Mouse (Mus musculus): Measurements from ENCODE around the gene Frg2f1. TPM values are rescaled to one million over a fixed set of nuclear protein-coding genes. Genes with fewer than 3 reads are reported as not detected.

The Frg2f1 gene
- polyA plus RNA-seq, 1 experiment from 2014 or later: 10.4 TPM

GRCm38 (mm10) chr4:119523575-119523974, 15.8 kb downstream of the Frg2f1 start:
- Histone ChIP-seq H3K27me3 (ENCODE audit: control insufficient read depth, insufficient read depth, low read length) (no peaks in the 10 kb centered on the region), H3K4me3 (ENCODE audit: low read depth, low read length) (no peak overlapping the region), H3K36me3 (ENCODE audit: control insufficient read depth, insufficient read depth, low read length) (no peaks in the 10 kb centered on the region), H3K9me3 (ENCODE audit: control insufficient read depth, low read length) (no peaks in the 10 kb centered on the region), H3K27ac (ENCODE audit: low read depth, low read length) (peak overlapping the region; percentile 10; the same call in 1 of the 2 replicates), H3K4me2 (ENCODE audit: low read depth, low read length) (no peak overlapping the region), H3K9ac (replicated peaks; ENCODE audit: low read depth, low read length) (no peak overlapping the region), H3K4me1 (ENCODE audit: control insufficient read depth, insufficient read depth, low read length) (0 out of 2 replicates have a peak, but pooled peaks cover 5% of the 10 kb centered on the region)
- 57% methylated on average over 4 of the region's 4 CpGs for WGBS
- no peak; the same call in 1 of the 2 replicates for ATAC-seq (ENCODE audit: low read depth)

GRCm38 (mm10) chr4:119512731-119513141, 26.6 kb downstream of the Frg2f1 start:
- H3K4me2 ChIP-seq (ENCODE audit: low read depth, low read length): no peak overlapping the region
- no peaks in the 10 kb centered on the region for H3K9me3 ChIP-seq (ENCODE audit: control insufficient read depth, low read length)
- 73% methylated on average over 3 of the region's 3 CpGs for WGBS
- no peaks in the 10 kb centered on the region for H3K27me3 ChIP-seq (ENCODE audit: control insufficient read depth, insufficient read depth, low read length)
- no peaks in the 10 kb centered on the region for H3K36me3 ChIP-seq (ENCODE audit: control insufficient read depth, insufficient read depth, low read length)
- H3K9ac ChIP-seq (replicated peaks; ENCODE audit: low read depth, low read length): no peak overlapping the region
- H3K4me1 ChIP-seq (ENCODE audit: control insufficient read depth, insufficient read depth, low read length): no peaks in the 10 kb centered on the region
- no peak for ATAC-seq (ENCODE audit: low read depth)
- H3K27ac ChIP-seq (ENCODE audit: low read depth, low read length): no peak overlapping the region
- no peak overlapping the region for H3K4me3 ChIP-seq (ENCODE audit: low read depth, low read length)

GRCm38 (mm10) chr4:119511591-119511990, 27.7 kb downstream of the Frg2f1 start:
- Histone ChIP-seq H3K4me2 (ENCODE audit: low read depth, low read length) (no peak overlapping the region), H3K9ac (replicated peaks; ENCODE audit: low read depth, low read length) (no peak overlapping the region), H3K4me1 (ENCODE audit: control insufficient read depth, insufficient read depth, low read length) (no peaks in the 10 kb centered on the region), H3K4me3 (ENCODE audit: low read depth, low read length) (no peak overlapping the region), H3K27ac (ENCODE audit: low read depth, low read length) (no peak overlapping the region), H3K27me3 (ENCODE audit: control insufficient read depth, insufficient read depth, low read length) (no peaks in the 10 kb centered on the region), H3K36me3 (ENCODE audit: control insufficient read depth, insufficient read depth, low read length) (no peaks in the 10 kb centered on the region), H3K9me3 (ENCODE audit: control insufficient read depth, low read length) (no peaks in the 10 kb centered on the region)
- no peak for ATAC-seq (ENCODE audit: low read depth)
- 69% methylated on average over 2 of the region's 2 CpGs for WGBS

- H3K9ac ChIP-seq (replicated peaks; ENCODE audit: low read depth, low read length): no peak overlapping the region
- no peaks in the 10 kb centered on the region for H3K36me3 ChIP-seq (ENCODE audit: control insufficient read depth, insufficient read depth, low read length)
- no peaks in the 10 kb centered on the region for H3K9me3 ChIP-seq (ENCODE audit: control insufficient read depth, low read length)
- no peaks in the 10 kb centered on the region for H3K27me3 ChIP-seq (ENCODE audit: control insufficient read depth, insufficient read depth, low read length)
- WGBS: 49% methylated on average over 5 of the region's 5 CpGs
- no peak overlapping the region for H3K27ac ChIP-seq (ENCODE audit: low read depth, low read length)
- no peaks in the 10 kb centered on the region for H3K4me1 ChIP-seq (ENCODE audit: control insufficient read depth, insufficient read depth, low read length)
- ATAC-seq (ENCODE audit: low read depth): no peak
- no peak overlapping the region for H3K4me3 ChIP-seq (ENCODE audit: low read depth, low read length)
- H3K4me2 ChIP-seq (ENCODE audit: low read depth, low read length): no peak overlapping the region
Measured at GRCm38 (mm10) chr4:119498319-119498848, 40.9 kb downstream of the Frg2f1 start.

GRCm38 (mm10) chr4:119492933-119493327, 46.4 kb downstream of the Frg2f1 start:
- WGBS: 30% methylated on average over 10 of the region's 10 CpGs
- Histone ChIP-seq H3K4me1 (ENCODE audit: control insufficient read depth, insufficient read depth, low read length) (peaks cover 5% of the 10 kb centered on the region; the same call in 1 of the 2 replicates), H3K27me3 (ENCODE audit: control insufficient read depth, insufficient read depth, low read length) (no peaks in the 10 kb centered on the region), H3K4me3 (ENCODE audit: low read depth, low read length) (peak overlapping the region; percentile 60), H3K9me3 (ENCODE audit: control insufficient read depth, low read length) (no peaks in the 10 kb centered on the region), H3K36me3 (ENCODE audit: control insufficient read depth, insufficient read depth, low read length) (no peaks in the 10 kb centered on the region), H3K27ac (ENCODE audit: low read depth, low read length) (peak overlapping the region; percentile 80), H3K4me2 (ENCODE audit: low read depth, low read length) (peak overlapping the region; percentile 54), H3K9ac (replicated peaks; ENCODE audit: low read depth, low read length) (peak overlapping the region; percentile 73)
- peak; percentile 52; the same call in 1 of the 2 replicates for ATAC-seq (ENCODE audit: low read depth)

GRCm38 (mm10) chr4:119492291-119492932, 46.9 kb downstream of the Frg2f1 start, which contains the start of gene Rimkla:
Gene Rimkla (minus strand): TSS chr4:119492628.
- peak within 1 kb of the TSS; percentile 80 for H3K27ac ChIP-seq (ENCODE audit: low read depth, low read length)
- WGBS: under 1% methylated on average over 58 of the region's 77 CpGs

GRCm38 (mm10) chr4:119490806-119491205, 48.5 kb downstream of the Frg2f1 start:
- no peak for ATAC-seq (ENCODE audit: low read depth)
- no peaks in the 10 kb centered on the region for H3K27me3 ChIP-seq (ENCODE audit: control insufficient read depth, insufficient read depth, low read length)
- H3K4me3 ChIP-seq (ENCODE audit: low read depth, low read length): no peak overlapping the region
- peaks cover 5% of the 10 kb centered on the region; the same call in 1 of the 2 replicates for H3K4me1 ChIP-seq (ENCODE audit: control insufficient read depth, insufficient read depth, low read length)
- H3K9me3 ChIP-seq (ENCODE audit: control insufficient read depth, low read length): no peaks in the 10 kb centered on the region
- H3K4me2 ChIP-seq (ENCODE audit: low read depth, low read length): no peak overlapping the region
- 82% methylated on average over 3 of the region's 3 CpGs for WGBS
- no peak overlapping the region for H3K9ac ChIP-seq (replicated peaks; ENCODE audit: low read depth, low read length)
- no peak overlapping the region for H3K27ac ChIP-seq (ENCODE audit: low read depth, low read length)
- no peaks in the 10 kb centered on the region for H3K36me3 ChIP-seq (ENCODE audit: control insufficient read depth, insufficient read depth, low read length)

More at GRCm38 (mm10) chr4:119492291-119492932, 46.9 kb downstream of the Frg2f1 start, which contains the start of gene Rimkla:
- ATAC-seq (ENCODE audit: low read depth): peak; percentile 93
- no peaks in the 10 kb centered on the region for H3K9me3 ChIP-seq (ENCODE audit: control insufficient read depth, low read length)
- no peaks in the 10 kb centered on the region for H3K36me3 ChIP-seq (ENCODE audit: control insufficient read depth, insufficient read depth, low read length)
- peak within 1 kb of the TSS; percentile 54 for H3K4me2 ChIP-seq (ENCODE audit: low read depth, low read length)
- H3K27me3 ChIP-seq (ENCODE audit: control insufficient read depth, insufficient read depth, low read length): no peaks in the 10 kb centered on the region
- H3K4me1 ChIP-seq (ENCODE audit: control insufficient read depth, insufficient read depth, low read length): peaks cover 5% of the 10 kb centered on the region; the same call in 1 of the 2 replicates
- H3K9ac ChIP-seq (replicated peaks; ENCODE audit: low read depth, low read length): peak within 1 kb of the TSS; percentile 73
- H3K4me3 ChIP-seq (ENCODE audit: low read depth, low read length): peak within 1 kb of the TSS; percentile 60

- Histone ChIP-seq H3K9me3 (ENCODE audit: control insufficient read depth, low read length) (no peaks in the 10 kb centered on the region), H3K27ac (ENCODE audit: low read depth, low read length) (no peak overlapping the region; the same call in 1 of the 2 replicates), H3K36me3 (ENCODE audit: control insufficient read depth, insufficient read depth, low read length) (no peaks in the 10 kb centered on the region), H3K4me1 (ENCODE audit: control insufficient read depth, insufficient read depth, low read length) (peaks cover 5% of the 10 kb centered on the region; the same call in 1 of the 2 replicates), H3K4me3 (ENCODE audit: low read depth, low read length) (no peak overlapping the region), H3K9ac (replicated peaks; ENCODE audit: low read depth, low read length) (no peak overlapping the region), H3K27me3 (ENCODE audit: control insufficient read depth, insufficient read depth, low read length) (no peaks in the 10 kb centered on the region), H3K4me2 (ENCODE audit: low read depth, low read length) (no peak overlapping the region)
- 60% methylated on average over 10 of the region's 10 CpGs for WGBS
- no peak for ATAC-seq (ENCODE audit: low read depth)
Measured at GRCm38 (mm10) chr4:119489666-119490065, 49.7 kb downstream of the Frg2f1 start.

- no peaks in the 10 kb centered on the region for H3K4me1 ChIP-seq (ENCODE audit: control insufficient read depth, insufficient read depth, low read length)
- H3K27me3 ChIP-seq (ENCODE audit: control insufficient read depth, insufficient read depth, low read length): no peaks in the 10 kb centered on the region
- H3K4me3 ChIP-seq (ENCODE audit: low read depth, low read length): no peak overlapping the region
- no peak for ATAC-seq (ENCODE audit: low read depth)
- H3K27ac ChIP-seq (ENCODE audit: low read depth, low read length): no peak overlapping the region
- 78% methylated on average over 7 of the region's 7 CpGs for WGBS
- H3K4me2 ChIP-seq (ENCODE audit: low read depth, low read length): no peak overlapping the region
- H3K9me3 ChIP-seq (ENCODE audit: control insufficient read depth, low read length): no peaks in the 10 kb centered on the region
- no peak overlapping the region for H3K9ac ChIP-seq (replicated peaks; ENCODE audit: low read depth, low read length)
- H3K36me3 ChIP-seq (ENCODE audit: control insufficient read depth, insufficient read depth, low read length): no peaks in the 10 kb centered on the region
Measured at GRCm38 (mm10) chr4:119484882-119485281, 54.4 kb downstream of the Frg2f1 start.

Measured in neural tube, embryonic 14.5 days (tissue).